Mouse (Mus musculus): ENCODE results near the gene Thrb.

The Thrb gene

GRCm38 (mm10) chr14:17659686-17660328, at the start of gene Thrb:
TSS of gene Thrb (plus strand) at chr14:17660261.
- peak; percentile 32 for DNase-seq (ENCODE audit: low spot score)

- DNase-seq (ENCODE audit: low spot score): no peak
Observed at GRCm38 (mm10) chr14:17621671-17622070, 38.4 kb upstream of the Thrb start.

- no peak for DNase-seq (ENCODE audit: low spot score)
Observed at GRCm38 (mm10) chr14:17623936-17624335, 36.1 kb upstream of the Thrb start.

- DNase-seq (ENCODE audit: low spot score): no peak
Observed at GRCm38 (mm10) chr14:17629215-17629614, 30.8 kb upstream of the Thrb start.

GRCm38 (mm10) chr14:17632887-17633522, 27.1 kb upstream of the Thrb start:
- DNase-seq (ENCODE audit: low spot score): peak; percentile 13

- no peak for DNase-seq (ENCODE audit: low spot score)
Observed at GRCm38 (mm10) chr14:17636971-17637370, 23.1 kb upstream of the Thrb start.

- DNase-seq (ENCODE audit: low spot score): no peak
Observed at GRCm38 (mm10) chr14:17641770-17642169, 18.3 kb upstream of the Thrb start.

GRCm38 (mm10) chr14:17655084-17655483, 5.0 kb upstream of the Thrb start:
- no peak for DNase-seq (ENCODE audit: low spot score)

GRCm38 (mm10) chr14:17659031-17659430, 1.0 kb upstream of the Thrb start:
- peak; percentile 80 for DNase-seq (ENCODE audit: low spot score)

- DNase-seq (ENCODE audit: low spot score): peak; percentile 82
Observed at GRCm38 (mm10) chr14:17660329-17661099, 453 bp downstream of the Thrb start.

GRCm38 (mm10) chr14:17661100-17661521, 1.1 kb downstream of the Thrb start:
- DNase-seq (ENCODE audit: low spot score): peak; percentile 55

- peak; percentile 7 for DNase-seq (ENCODE audit: low spot score)
Observed at GRCm38 (mm10) chr14:17662087-17662486, 2.0 kb downstream of the Thrb start.

- no peak for DNase-seq (ENCODE audit: low spot score)
Observed at GRCm38 (mm10) chr14:17674335-17674734, 14.3 kb downstream of the Thrb start.

- DNase-seq (ENCODE audit: low spot score): no peak
Observed at GRCm38 (mm10) chr14:17675214-17675613, 15.2 kb downstream of the Thrb start.

GRCm38 (mm10) chr14:17681479-17681878, 21.4 kb downstream of the Thrb start:
- DNase-seq (ENCODE audit: low spot score): no peak

- DNase-seq (ENCODE audit: low spot score): no peak
Observed at GRCm38 (mm10) chr14:17684881-17685280, 24.8 kb downstream of the Thrb start.

GRCm38 (mm10) chr14:17685491-17685890, 25.4 kb downstream of the Thrb start:
- no peak for DNase-seq (ENCODE audit: low spot score)

- DNase-seq (ENCODE audit: low spot score): no peak
Observed at GRCm38 (mm10) chr14:17686939-17687338, 26.9 kb downstream of the Thrb start.

GRCm38 (mm10) chr14:17691246-17691645, 31.2 kb downstream of the Thrb start:
- DNase-seq (ENCODE audit: low spot score): no peak

- no peak for DNase-seq (ENCODE audit: low spot score)
Observed at GRCm38 (mm10) chr14:17695526-17695925, 35.5 kb downstream of the Thrb start.

- DNase-seq (ENCODE audit: low spot score): no peak
Observed at GRCm38 (mm10) chr14:17697920-17698632, 38.0 kb downstream of the Thrb start.

- no peak for DNase-seq (ENCODE audit: low spot score)
Observed at GRCm38 (mm10) chr14:17700228-17700627, 40.2 kb downstream of the Thrb start.
